Mouse (Mus musculus) G1E (cell line): Measurements from ENCODE around the gene BC005537. TPM values are rescaled to one million over a fixed set of nuclear protein-coding genes. Genes with fewer than 3 reads are reported as not detected.

Source experiments
- ATAC-seq: 2 replicates; pipeline ENCODE4 v1.8.0; 2016; ENCODE audit warnings: mild to moderate bottlenecking; ENCODE audit not compliant: insufficient number of reproducible peaks, poor library complexity, low FRiP score, severe bottlenecking; ENCODE audit errors: extremely low read depth
- DNase-seq: peaks from one replicate; pipeline ENCODE4 v3.0.0; 2012; ENCODE audit warnings: low spot score
- H3K27me3 ChIP-seq: 2 replicates; pipeline ENCODE4 v1.6.1; 2012; ENCODE audit warnings: mild to moderate bottlenecking, low read length, inconsistent platforms; ENCODE audit not compliant: insufficient read depth
- H3K36me3 ChIP-seq: replicated peaks from 2 replicates; pipeline ENCODE3; 2012; ENCODE audit warnings: mild to moderate bottlenecking, inconsistent platforms
- H3K4me1 ChIP-seq: 2 replicates; pipeline ENCODE4 v1.6.1; 2012; ENCODE audit warnings: low read depth, low read length, inconsistent platforms, mixed read lengths; ENCODE audit not compliant: insufficient read depth
- H3K4me3 ChIP-seq: 2 replicates; pipeline ENCODE4 v1.5.1; 2012; ENCODE audit warnings: low read depth, mild to moderate bottlenecking, inconsistent platforms, low read length, moderate library complexity, mixed read lengths
- H3K9me3 ChIP-seq: replicated peaks from 2 replicates; pipeline ENCODE4 v1.6.1; 2012; ENCODE audit warnings: inconsistent platforms
- CTCF ChIP-seq: IDR thresholded peaks from 2 replicates; pipeline ENCODE4 v1.5.1; 2012; ENCODE audit warnings: low read depth, low read length, inconsistent platforms, mixed read lengths
- GATA1 ChIP-seq: IDR thresholded peaks from 2 replicates; pipeline ENCODE4 v1.6.1; 2012; ENCODE audit warnings: borderline replicate concordance, low read length, inconsistent platforms, mixed read lengths
- GATA2 ChIP-seq: IDR thresholded peaks from 2 replicates; pipeline ENCODE4 v1.6.1; 2012; ENCODE audit warnings: low read depth, low read length, inconsistent platforms, borderline replicate concordance
- POLR2AphosphoS5 ChIP-seq: IDR thresholded peaks from 2 replicates; pipeline ENCODE4 v1.6.1; 2012; ENCODE audit warnings: low read depth, low read length, inconsistent platforms; ENCODE audit not compliant: insufficient replicate concordance
- TAL1 ChIP-seq: conservative IDR thresholded peaks from 2 replicates; pipeline ENCODE4 v1.6.1; 2012; ENCODE audit warnings: low read depth, low read length, inconsistent platforms, mixed read lengths
- polyA plus RNA-seq: library from polyadenylated mRNA; stranded (reverse); fragments of >175 nt; gene quantifications from 2 replicates; pipeline ENCODE4 v1.2.3, GENCODE M21; 2012
- total RNA-seq, 2 experiments: library from RNA; stranded (forward) in 1 of 2; stranded (reverse) in 1 of 2; fragments of 200-1000 nt in 1 of 2; fragments of >200 nt in 1 of 2; fragmentation: Nextera tagmentation in 1 of 2; gene quantifications; 2 replicates each; pipeline ENCODE4 v1.2.3; 2014 to 2017

Gene BC005537
- total and polyA plus RNA-seq, 3 experiments: 51.4 to 121 (median 61.7) TPM

GRCm38 (mm10) chr13:24798686-24799085, 2.8 kb upstream of the BC005537 start:
- ATAC-seq (no peak), DNase-seq (no peak)
- Histone ChIP-seq H3K4me1 (peaks cover 10% of the 10 kb centered on the region), H3K4me3 (no peak overlapping the region), H3K9me3 (no peaks in the 10 kb centered on the region), H3K36me3 (no peaks in the 10 kb centered on the region), H3K27me3 (peaks cover 7% of the 10 kb centered on the region; the same call in 1 of the 2 replicates)
- TF ChIP-seq GATA2 (no peak), CTCF (no peak), POLR2AphosphoS5 (no peak), TAL1 (no peak), GATA1 (no peak)

GRCm38 (mm10) chr13:24799378-24799777, 2.1 kb upstream of the BC005537 start:
- Histone ChIP-seq H3K9me3 (no peaks in the 10 kb centered on the region), H3K4me3 (no peak overlapping the region; the same call in 1 of the 2 replicates), H3K4me1 (peaks cover 13% of the 10 kb centered on the region), H3K27me3 (peaks cover under 1% of the 10 kb centered on the region; the same call in 1 of the 2 replicates), H3K36me3 (no peaks in the 10 kb centered on the region)
- ATAC-seq (no peak), DNase-seq (no peak)
- no peak for TF ChIP-seq GATA1
- no peak for TF ChIP-seq GATA2
- TF ChIP-seq POLR2AphosphoS5: no peak
- TF ChIP-seq CTCF: no peak
- TF ChIP-seq TAL1: no peak

DNA sequence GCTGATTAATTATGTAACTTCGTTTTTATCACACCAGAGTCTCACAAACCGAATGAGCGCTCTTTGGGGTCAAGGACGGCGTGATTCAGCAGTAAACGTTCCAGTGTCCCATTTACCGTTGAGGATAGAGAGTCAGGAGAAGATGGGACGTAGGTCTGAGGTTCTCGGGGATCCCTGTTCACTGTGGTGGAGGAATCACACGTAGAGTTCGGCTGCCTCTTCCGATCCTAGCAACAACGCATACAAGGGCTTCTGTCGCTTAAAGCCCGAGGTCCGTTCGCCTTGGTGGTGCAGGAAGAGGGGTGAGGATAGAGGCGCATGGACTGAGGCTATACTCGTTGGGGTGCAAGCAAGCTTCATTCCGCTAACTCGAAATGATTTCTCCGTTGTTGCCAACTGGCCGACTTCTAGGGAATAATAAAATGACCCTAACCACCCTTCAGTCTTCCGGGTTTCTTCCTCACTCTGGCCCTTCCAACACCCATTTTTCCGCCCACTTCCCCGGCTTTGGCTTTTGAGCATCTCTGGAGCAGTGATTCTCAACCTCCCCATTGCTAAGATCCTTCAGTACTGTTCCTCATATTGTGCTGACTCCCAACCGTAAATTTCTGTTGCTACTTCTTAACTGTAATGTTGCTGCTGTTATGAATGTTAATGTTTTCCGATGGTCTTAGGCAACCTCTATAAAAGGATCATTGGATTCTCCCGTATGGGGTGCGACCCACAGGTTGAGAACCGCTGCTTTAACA, 1.4 kb upstream of the BC005537 start:
- H3K27me3 ChIP-seq: no peaks in the 10 kb centered on the region
- DNase-seq (peak; percentile 27), ATAC-seq (0 out of 2 replicates have a peak, but pooled peaks have one; percentile 1)
- H3K36me3 ChIP-seq: peaks cover 6% of the 10 kb centered on the region
- no peak for TF ChIP-seq GATA1
- no peak for TF ChIP-seq TAL1
- no peak for TF ChIP-seq GATA2
- no peak for TF ChIP-seq CTCF
- no peak for TF ChIP-seq POLR2AphosphoS5
- H3K4me1 ChIP-seq: peaks cover 18% of the 10 kb centered on the region
- H3K4me3 ChIP-seq: peak overlapping the region; percentile 95
- H3K9me3 ChIP-seq: no peaks in the 10 kb centered on the region

DNA sequence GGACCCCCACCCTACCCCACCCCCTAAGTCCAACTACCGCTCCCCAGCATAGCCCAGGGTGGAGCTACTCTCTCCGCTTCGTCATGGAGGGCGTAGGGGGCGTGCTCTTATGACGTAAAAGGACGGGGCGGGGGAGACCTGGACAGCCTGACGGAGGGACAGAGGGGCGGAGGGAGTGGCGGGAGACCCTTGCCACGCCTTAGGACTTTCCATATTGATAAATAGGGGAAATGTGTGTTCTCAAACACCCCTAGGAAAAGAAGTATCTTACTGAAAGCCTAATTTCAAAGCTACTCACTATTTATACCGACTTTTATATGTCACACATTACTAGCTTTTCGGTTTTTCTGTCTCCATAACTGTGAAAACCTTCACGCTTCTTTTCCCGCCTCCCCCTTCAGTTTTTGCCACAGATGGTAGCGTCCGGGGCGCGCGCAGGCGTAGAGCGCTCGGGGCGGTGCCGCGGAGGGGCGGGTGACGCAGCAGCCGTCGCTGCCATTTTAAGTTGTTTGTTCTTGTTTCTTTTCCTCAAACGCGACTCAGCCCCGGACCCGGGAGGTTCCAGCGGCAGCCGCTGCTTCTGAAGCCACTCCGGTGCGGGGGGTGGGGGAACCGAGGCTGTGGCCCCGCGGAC, 666 bp upstream of the BC005537 start:
- Histone ChIP-seq H3K4me1 (peaks cover 23% of the 10 kb centered on the region), H3K27me3 (no peaks in the 10 kb centered on the region), H3K4me3 (peak overlapping the region; percentile 95), H3K9me3 (no peaks in the 10 kb centered on the region), H3K36me3 (peaks cover 12% of the 10 kb centered on the region)
- TF ChIP-seq TAL1 (no peak), GATA2 (no peak), GATA1 (no peak), POLR2AphosphoS5 (peak; percentile 92; the same call in 1 of the 2 replicates), CTCF (no peak)
- ATAC-seq (peak; percentile 94), DNase-seq (peak; percentile 84)

DNA sequence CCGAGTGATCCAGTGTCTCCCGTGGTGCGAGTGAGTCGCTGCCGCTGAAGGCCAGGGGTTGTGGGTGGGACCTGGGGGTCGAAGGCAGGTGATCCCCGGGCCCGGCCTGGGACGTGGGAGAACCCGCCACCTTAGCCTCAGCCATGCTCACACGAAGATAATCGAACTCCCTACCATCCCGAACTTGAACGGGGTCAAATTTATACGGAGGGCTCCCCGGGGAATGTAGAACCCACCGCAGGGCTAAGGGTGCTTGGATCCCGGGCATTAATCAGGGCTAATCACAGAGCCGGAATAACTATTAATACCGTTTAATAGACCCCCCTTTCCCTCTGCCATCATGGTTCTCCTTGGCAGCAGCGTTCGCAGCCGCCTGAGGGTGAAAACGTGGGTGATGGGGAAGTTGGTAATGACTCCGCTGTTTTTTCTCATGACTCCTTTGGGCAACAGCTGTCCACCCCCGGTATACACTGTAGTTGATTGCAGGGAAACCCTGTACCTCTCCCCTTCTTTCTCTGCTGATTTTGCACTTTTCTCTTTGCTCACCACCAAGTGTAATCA, 754 bp downstream of the BC005537 start:
- ATAC-seq: peak; percentile 43
- Histone ChIP-seq H3K27me3 (no peaks in the 10 kb centered on the region), H3K36me3 (peaks cover 23% of the 10 kb centered on the region), H3K4me1 (peaks cover 28% of the 10 kb centered on the region), H3K9me3 (no peaks in the 10 kb centered on the region), H3K4me3 (peak overlapping the region; percentile 95)
- peak; percentile 66 for DNase-seq
- no peak for TF ChIP-seq GATA1
- TF ChIP-seq TAL1: no peak
- no peak for TF ChIP-seq POLR2AphosphoS5
- no peak for TF ChIP-seq GATA2
- no peak for TF ChIP-seq CTCF

DNA sequence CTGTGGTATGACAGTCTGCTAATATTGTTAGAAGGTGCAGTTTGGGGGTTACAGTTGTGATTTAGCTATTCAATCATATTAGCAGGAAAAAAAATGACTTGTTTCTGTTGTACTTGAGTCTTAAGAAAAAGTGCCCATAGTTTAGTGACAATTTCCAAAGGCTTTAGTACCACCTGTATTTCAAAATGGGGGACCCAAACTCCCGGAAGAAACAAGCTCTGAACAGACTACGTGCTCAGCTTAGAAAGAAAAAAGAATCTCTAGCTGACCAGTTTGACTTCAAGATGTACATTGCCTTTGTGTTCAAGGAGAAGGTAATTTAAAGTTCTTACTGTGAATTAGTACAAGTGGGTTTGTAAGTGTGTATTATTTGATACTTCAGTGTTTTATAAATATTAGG, 1.7 kb downstream of the BC005537 start:
- no peaks in the 10 kb centered on the region for H3K9me3 ChIP-seq
- peak overlapping the region; percentile 95 for H3K4me3 ChIP-seq
- peaks cover 29% of the 10 kb centered on the region for H3K4me1 ChIP-seq
- ATAC-seq: no peak
- DNase-seq: no peak
- TF ChIP-seq GATA1: no peak
- no peak for TF ChIP-seq POLR2AphosphoS5
- no peak for TF ChIP-seq CTCF
- no peak for TF ChIP-seq TAL1
- TF ChIP-seq GATA2: no peak
- H3K27me3 ChIP-seq: no peaks in the 10 kb centered on the region
- peaks cover 33% of the 10 kb centered on the region for H3K36me3 ChIP-seq
